Mouse (Mus musculus) embryonic facial prominence, embryonic 13.5 days (tissue): Measurements from ENCODE around the gene Fcmr. TPM values are rescaled to one million over a fixed set of nuclear protein-coding genes. Genes with fewer than 3 reads are reported as not detected.

Source experiments
- ATAC-seq: fragments of 200-750 bp; cut with Nextera tagmentation; 2 replicates; pipeline ENCODE4 v1.8.0; 2017; ENCODE audit warnings: low read depth; ENCODE audit not compliant: insufficient number of reproducible peaks, insufficient read depth, low FRiP score, low TSS enrichment
- H3K27ac ChIP-seq: fragments of 300-500 bp; sonication (generic); 2 replicates; pipeline ENCODE4 v1.5.1; 2015; ENCODE audit warnings: moderate library complexity, mild to moderate bottlenecking, inconsistent platforms
- H3K27me3 ChIP-seq: fragments of 300-500 bp; sonication (generic); 2 replicates; pipeline ENCODE4 v1.6.1; 2015; ENCODE audit warnings: mild to moderate bottlenecking, inconsistent platforms
- H3K36me3 ChIP-seq: fragments of 300-500 bp; sonication (generic); 2 replicates; pipeline ENCODE4 v1.6.1; 2015; ENCODE audit warnings: mild to moderate bottlenecking, inconsistent platforms
- H3K4me1 ChIP-seq: fragments of 300-500 bp; sonication (generic); 2 replicates; pipeline ENCODE4 v1.6.1; 2015; ENCODE audit warnings: inconsistent platforms
- H3K4me2 ChIP-seq: fragments of 300-500 bp; sonication (generic); 2 replicates; pipeline ENCODE4 v1.6.1; 2015; ENCODE audit warnings: moderate library complexity, mild to moderate bottlenecking, inconsistent platforms
- H3K4me3 ChIP-seq: fragments of 300-500 bp; sonication (generic); 2 replicates; pipeline ENCODE4 v1.5.1; 2015; ENCODE audit warnings: mild to moderate bottlenecking, inconsistent platforms
- H3K9ac ChIP-seq: fragments of 300-500 bp; sonication (generic); 2 replicates; pipeline ENCODE4 v1.6.1; 2015; ENCODE audit warnings: mild to moderate bottlenecking, inconsistent platforms
- H3K9me3 ChIP-seq: fragments of 300-500 bp; sonication (generic); 2 replicates; pipeline ENCODE4 v1.6.1; 2016; ENCODE audit warnings: inconsistent platforms
- WGBS: fragments of 180-500 bp; shearing (Covaris S2); methylation state at CpG from one replicate; pipeline ENCODE4 v1.1.7; 2015; ENCODE audit warnings: mixed read lengths; 5-methylcytosine and 5-hydroxymethylcytosine counted together
- polyA plus RNA-seq: library from polyadenylated mRNA; unstranded; fragments of >200 nt; fragmentation: Nextera tagmentation; extraction: Ambion mirVana; gene quantifications from 2 replicates; pipeline ENCODE4 v1.2.1, GENCODE M21; 2015

The Fcmr gene
- polyA plus RNA-seq, 1 experiment from 2014 or later: not detected

DNA sequence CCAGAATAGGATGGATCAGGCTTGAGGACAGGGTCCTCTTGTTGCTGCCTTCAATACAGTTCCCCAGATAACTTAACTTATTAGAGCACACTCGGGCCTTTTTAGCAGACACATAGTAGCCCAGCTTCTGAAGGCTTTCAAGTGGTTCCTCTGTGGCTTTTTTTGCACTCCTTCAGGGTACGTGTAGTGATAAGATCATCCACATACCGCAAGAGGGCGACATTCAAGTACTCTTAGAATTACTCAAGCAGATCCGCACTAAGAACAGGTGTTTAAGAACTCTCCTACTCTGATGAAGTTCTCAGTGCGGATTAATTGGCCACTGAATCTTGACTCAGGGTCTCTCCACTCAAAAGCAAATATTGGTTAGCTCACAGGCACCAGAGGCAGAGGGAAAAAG, 27.2 kb upstream of the Fcmr start:
- no peaks in the 10 kb centered on the region for H3K27me3 ChIP-seq
- H3K27ac ChIP-seq: no peak overlapping the region
- no peaks in the 10 kb centered on the region for H3K9me3 ChIP-seq
- H3K4me1 ChIP-seq: no peaks in the 10 kb centered on the region
- H3K4me3 ChIP-seq: no peak overlapping the region
- H3K4me2 ChIP-seq: no peak overlapping the region
- ATAC-seq: no peak
- WGBS: 45% methylated on average over 6 of the region's 6 CpGs
- H3K9ac ChIP-seq: no peak overlapping the region
- H3K36me3 ChIP-seq: no peaks in the 10 kb centered on the region

DNA sequence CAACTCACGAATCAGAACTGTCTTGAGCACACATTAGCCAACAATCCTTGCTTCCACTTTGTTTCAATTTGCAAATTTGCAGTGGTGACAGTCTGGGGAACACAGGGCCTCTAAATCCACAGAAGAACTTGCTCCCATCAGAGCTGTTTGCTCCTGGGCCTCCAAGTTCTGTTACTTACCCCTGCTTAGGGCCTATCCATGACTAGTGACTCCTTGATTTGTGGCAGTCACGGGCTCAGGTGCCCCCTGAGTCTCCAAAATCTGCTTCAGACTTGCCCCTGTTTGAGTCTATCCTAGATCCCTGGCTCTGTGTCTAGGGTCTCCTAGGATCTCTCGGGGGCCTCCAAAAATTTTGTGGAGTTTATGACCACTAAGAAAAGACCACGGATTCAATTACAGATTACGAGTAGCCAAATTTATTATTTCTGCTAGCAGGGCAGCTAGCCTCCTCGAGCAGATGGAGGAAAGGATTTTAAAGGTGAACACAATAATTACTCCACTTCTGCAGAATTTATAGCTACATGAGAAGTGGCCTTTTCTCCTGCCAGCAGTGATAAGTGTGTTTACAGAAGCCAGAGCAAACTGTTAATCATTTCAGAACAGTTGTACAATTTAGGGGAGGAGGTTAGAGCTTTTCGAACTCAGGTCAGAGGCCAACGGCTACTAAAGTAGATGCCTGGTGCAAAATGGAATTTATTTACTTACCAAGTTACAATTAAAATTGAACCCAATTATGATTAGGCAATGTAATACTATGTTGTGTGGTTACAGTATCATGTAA, 24.7 kb upstream of the Fcmr start:
- no peaks in the 10 kb centered on the region for H3K27me3 ChIP-seq
- WGBS: 78% methylated on average over 8 of the region's 8 CpGs
- no peaks in the 10 kb centered on the region for H3K9me3 ChIP-seq
- H3K36me3 ChIP-seq: no peaks in the 10 kb centered on the region
- H3K4me3 ChIP-seq: no peak overlapping the region
- H3K4me2 ChIP-seq: no peak overlapping the region
- no peaks in the 10 kb centered on the region for H3K4me1 ChIP-seq
- H3K27ac ChIP-seq: no peak overlapping the region
- no peak for ATAC-seq
- no peak overlapping the region for H3K9ac ChIP-seq

DNA sequence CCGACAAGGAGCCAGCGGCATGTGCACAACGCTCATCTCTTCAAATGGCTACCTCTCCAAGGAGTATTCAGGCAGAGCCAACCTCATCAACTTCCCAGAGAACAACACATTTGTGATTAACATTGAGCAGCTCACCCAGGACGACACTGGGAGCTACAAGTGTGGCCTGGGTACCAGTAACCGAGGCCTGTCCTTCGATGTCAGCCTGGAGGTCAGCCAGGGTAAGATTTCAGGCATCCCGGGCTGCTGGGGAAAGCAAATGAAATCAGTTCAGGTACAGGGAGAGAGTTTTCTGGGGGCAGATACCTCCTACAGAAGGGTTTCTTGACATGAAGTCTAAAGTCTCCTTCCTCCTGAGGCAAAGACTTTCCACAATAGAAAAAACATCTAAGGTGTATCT, 23.8 kb upstream of the Fcmr start:
- 87% methylated on average over 7 of the region's 7 CpGs for WGBS

DNA sequence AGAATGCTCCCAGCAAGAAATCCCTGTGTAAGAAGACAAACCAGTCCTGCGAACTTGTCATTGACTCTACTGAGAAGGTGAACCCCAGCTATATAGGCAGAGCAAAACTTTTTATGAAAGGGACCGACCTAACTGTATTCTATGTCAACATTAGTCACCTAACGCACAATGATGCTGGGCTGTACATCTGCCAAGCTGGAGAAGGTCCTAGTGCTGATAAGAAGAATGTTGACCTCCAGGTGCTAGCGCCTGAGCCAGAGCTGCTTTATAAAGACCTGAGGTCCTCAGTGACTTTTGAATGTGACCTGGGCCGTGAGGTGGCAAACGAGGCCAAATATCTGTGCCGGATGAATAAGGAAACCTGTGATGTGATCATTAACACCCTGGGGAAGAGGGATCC, 21.0 kb upstream of the Fcmr start:
- Histone ChIP-seq H3K27ac (no peak overlapping the region), H3K4me1 (no peaks in the 10 kb centered on the region), H3K9me3 (no peaks in the 10 kb centered on the region), H3K9ac (no peak overlapping the region), H3K27me3 (no peaks in the 10 kb centered on the region), H3K4me3 (no peak overlapping the region), H3K36me3 (no peaks in the 10 kb centered on the region), H3K4me2 (no peak overlapping the region)
- no peak for ATAC-seq
- WGBS: 91% methylated on average over 7 of the region's 7 CpGs

More for the DNA sequence above, 23.8 kb upstream of the Fcmr start:
- Histone ChIP-seq H3K4me3 (no peak overlapping the region), H3K4me1 (no peaks in the 10 kb centered on the region), H3K36me3 (no peaks in the 10 kb centered on the region), H3K9ac (no peak overlapping the region), H3K27me3 (no peaks in the 10 kb centered on the region), H3K27ac (no peak overlapping the region), H3K4me2 (no peak overlapping the region), H3K9me3 (no peaks in the 10 kb centered on the region)
- no peak for ATAC-seq

DNA sequence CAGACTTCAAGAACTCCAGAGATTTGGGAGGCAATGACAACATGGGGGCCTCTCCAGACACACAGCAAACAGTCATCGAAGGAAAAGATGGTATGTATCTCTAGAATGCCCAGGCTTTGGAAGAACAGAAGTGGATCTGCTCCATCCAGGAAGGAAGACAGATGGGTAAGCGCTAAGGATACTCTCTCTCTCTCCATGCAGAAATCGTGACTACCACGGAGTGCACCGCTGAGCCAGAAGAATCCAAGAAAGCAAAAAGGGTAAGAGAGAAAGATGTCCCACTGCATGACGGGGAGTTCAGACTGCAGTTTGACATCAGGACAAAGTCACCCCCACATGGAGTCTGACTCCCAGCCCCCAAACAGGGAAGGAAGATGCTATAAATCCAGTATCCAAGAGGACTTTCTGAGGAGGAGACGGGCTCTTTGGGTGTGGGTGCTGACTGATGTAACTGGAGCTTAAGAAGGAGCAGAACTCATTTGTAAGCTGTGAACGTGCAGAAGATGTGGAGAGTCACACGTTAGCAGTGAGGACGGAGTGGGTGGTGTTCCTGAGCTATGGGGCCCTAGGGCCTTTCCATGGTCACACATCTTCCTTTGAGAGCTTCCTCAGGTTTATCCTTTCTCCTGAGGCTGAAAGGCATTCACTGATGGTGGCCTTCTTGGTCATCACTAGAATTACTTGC, 15.8 kb upstream of the Fcmr start:
- ATAC-seq: no peak
- H3K27me3 ChIP-seq: no peaks in the 10 kb centered on the region
- WGBS: 89% methylated on average over 10 of the region's 10 CpGs
- no peak overlapping the region for H3K4me3 ChIP-seq
- no peaks in the 10 kb centered on the region for H3K36me3 ChIP-seq
- H3K27ac ChIP-seq: no peak overlapping the region
- no peaks in the 10 kb centered on the region for H3K4me1 ChIP-seq
- H3K9me3 ChIP-seq: no peaks in the 10 kb centered on the region
- H3K9ac ChIP-seq: no peak overlapping the region
- no peak overlapping the region for H3K4me2 ChIP-seq

DNA sequence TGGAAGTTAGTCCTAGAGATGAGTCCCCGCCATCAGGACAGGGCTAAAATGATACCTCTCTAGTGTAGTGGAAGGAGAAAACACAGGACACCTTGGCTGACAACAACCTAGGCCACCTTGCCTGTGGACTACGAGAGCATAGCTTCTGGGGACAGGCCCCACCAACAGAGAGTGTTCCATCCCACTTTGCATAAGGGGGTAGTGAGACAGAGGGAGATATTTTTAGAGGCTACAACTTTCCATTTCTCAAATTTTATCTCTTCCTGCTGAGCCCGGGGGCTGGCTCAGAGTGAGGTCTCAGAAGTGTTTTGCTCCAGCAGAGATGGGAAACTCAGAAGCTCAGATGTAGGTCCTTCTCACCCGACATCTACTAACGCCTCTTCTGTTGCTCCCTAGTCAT, 15.1 kb upstream of the Fcmr start:
- Histone ChIP-seq H3K9me3 (no peaks in the 10 kb centered on the region), H3K27me3 (no peaks in the 10 kb centered on the region), H3K36me3 (no peaks in the 10 kb centered on the region), H3K4me3 (no peak overlapping the region), H3K4me1 (no peaks in the 10 kb centered on the region), H3K9ac (no peak overlapping the region), H3K27ac (no peak overlapping the region), H3K4me2 (no peak overlapping the region)
- WGBS: 85% methylated on average over 5 of the region's 5 CpGs
- ATAC-seq: no peak

DNA sequence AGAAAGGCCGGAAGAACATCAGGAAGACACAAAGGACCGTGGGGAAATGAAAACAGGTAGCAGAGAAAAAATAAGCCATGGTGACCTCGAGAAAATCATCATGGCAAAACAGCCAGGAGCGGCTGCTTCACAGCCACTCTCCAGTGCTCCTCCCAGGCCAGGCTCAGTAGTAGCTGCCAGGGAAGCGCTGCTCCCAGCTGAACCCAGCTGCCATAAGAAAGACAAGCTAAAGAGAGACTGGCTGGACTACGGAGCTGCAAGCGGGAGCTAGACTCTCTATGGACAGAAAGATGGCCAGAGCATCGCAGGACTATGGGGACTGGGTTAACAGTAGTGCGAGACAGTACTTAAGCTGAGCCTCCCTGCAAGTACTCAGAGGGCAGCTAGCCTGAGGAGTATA, 10.7 kb upstream of the Fcmr start:
- ATAC-seq: no peak
- WGBS: 82% methylated on average over 9 of the region's 9 CpGs
- Histone ChIP-seq H3K4me3 (no peak overlapping the region), H3K4me1 (no peaks in the 10 kb centered on the region), H3K36me3 (no peaks in the 10 kb centered on the region), H3K9me3 (no peaks in the 10 kb centered on the region), H3K4me2 (no peak overlapping the region), H3K27me3 (no peaks in the 10 kb centered on the region), H3K9ac (no peak overlapping the region), H3K27ac (no peak overlapping the region)

DNA sequence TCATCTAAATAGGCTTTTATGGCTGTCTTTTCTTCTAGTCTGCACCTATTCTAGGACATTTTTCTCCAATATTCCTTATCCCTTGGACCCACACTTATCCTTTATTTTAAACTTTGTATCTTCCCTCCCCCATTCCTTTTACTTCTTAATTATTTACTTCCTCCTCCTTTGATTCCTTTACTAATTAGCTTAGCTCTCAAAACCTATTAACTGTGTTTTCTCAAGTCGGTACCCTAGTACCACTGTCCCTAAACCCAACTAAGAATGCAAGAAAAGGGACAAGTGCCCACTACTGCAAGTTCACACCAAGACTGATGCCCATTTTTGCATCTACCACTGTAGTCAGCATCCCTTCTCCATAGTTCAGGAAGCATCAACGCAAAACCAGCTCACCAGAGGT, 9.7 kb upstream of the Fcmr start:
- Histone ChIP-seq H3K4me2 (no peak overlapping the region), H3K36me3 (no peaks in the 10 kb centered on the region), H3K27me3 (no peaks in the 10 kb centered on the region), H3K4me3 (no peak overlapping the region), H3K9ac (no peak overlapping the region), H3K4me1 (no peaks in the 10 kb centered on the region), H3K27ac (no peak overlapping the region), H3K9me3 (no peaks in the 10 kb centered on the region)
- ATAC-seq: no peak
- WGBS: 77% methylated on average over 2 of the region's 2 CpGs

DNA sequence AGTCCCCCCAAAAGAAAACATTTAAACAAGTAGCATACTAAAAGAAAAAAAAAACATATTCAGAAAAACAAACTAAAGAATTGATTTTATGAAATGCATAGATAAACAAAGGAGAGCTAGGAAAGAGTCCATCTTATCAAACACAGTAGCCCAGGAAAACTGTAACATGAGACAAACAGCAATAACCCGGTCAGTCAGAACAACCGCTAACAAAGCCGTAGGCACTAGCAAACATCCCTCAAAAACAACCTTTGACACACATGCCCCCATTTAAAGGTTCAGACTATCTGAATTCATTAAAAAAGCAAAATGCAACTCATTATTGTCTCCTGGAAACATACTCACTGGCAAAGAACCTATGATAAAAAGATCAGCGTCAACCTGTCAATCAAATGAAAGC, 8.0 kb upstream of the Fcmr start:
- no peaks in the 10 kb centered on the region for H3K27me3 ChIP-seq
- no peak overlapping the region for H3K4me2 ChIP-seq
- H3K27ac ChIP-seq: no peak overlapping the region
- no peaks in the 10 kb centered on the region for H3K4me1 ChIP-seq
- WGBS: 69% methylated on average over 4 of the region's 4 CpGs
- no peak for ATAC-seq
- no peak overlapping the region for H3K4me3 ChIP-seq
- no peaks in the 10 kb centered on the region for H3K9me3 ChIP-seq
- no peaks in the 10 kb centered on the region for H3K36me3 ChIP-seq
- H3K9ac ChIP-seq: no peak overlapping the region

DNA sequence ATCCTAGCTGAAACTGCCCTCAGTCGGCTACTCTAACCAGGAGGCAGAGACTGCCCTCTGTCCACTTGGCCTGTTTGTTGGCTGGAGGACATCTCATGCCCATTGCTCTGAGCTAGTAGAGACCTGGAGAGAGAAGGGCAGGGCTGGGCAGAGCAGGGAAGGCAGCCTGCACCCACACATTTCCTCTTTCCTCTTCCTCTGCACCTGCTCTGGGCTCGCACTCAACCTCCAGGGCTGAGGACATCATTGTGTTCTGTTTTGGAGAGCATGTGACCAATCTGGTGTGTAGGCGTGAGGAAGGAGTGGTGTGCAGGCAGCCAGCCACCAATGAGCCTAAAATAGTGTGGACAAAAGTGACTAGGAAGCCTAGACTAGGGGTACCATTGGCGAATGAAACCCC, 1.2 kb upstream of the Fcmr start:
- no peak overlapping the region for H3K4me3 ChIP-seq
- H3K9ac ChIP-seq: no peak overlapping the region
- no peak for ATAC-seq
- H3K27me3 ChIP-seq: no peaks in the 10 kb centered on the region
- H3K36me3 ChIP-seq: no peaks in the 10 kb centered on the region
- no peaks in the 10 kb centered on the region for H3K9me3 ChIP-seq
- H3K27ac ChIP-seq: no peak overlapping the region
- H3K4me2 ChIP-seq: no peak overlapping the region
- 79% methylated on average over 4 of the region's 4 CpGs for WGBS
- H3K4me1 ChIP-seq: no peaks in the 10 kb centered on the region

DNA sequence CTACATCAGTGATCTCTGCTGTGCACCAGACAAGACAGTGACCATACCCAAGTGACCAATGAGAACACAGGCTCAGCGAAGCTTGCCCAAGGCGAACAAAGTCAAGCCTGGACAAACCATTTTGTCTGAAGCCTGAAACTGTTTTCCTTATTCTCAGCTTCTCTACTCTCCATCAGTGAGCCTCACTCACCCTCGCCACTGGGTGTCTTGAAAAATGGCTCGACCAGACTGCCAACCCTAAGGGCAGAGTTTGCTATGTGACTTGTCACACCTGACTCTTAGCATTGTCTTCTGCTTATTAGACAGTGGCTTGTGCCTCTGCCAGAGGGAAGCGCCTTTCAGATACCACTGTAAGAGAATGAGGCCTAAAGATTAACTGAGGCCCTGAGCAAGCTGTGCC, 728 bp upstream of the Fcmr start:
- Histone ChIP-seq H3K27ac (no peak overlapping the region), H3K27me3 (no peaks in the 10 kb centered on the region), H3K4me2 (no peak overlapping the region), H3K9ac (no peak overlapping the region), H3K36me3 (no peaks in the 10 kb centered on the region), H3K9me3 (no peaks in the 10 kb centered on the region), H3K4me1 (no peaks in the 10 kb centered on the region), H3K4me3 (no peak overlapping the region)
- WGBS: 85% methylated on average over 5 of the region's 5 CpGs
- ATAC-seq: no peak

DNA sequence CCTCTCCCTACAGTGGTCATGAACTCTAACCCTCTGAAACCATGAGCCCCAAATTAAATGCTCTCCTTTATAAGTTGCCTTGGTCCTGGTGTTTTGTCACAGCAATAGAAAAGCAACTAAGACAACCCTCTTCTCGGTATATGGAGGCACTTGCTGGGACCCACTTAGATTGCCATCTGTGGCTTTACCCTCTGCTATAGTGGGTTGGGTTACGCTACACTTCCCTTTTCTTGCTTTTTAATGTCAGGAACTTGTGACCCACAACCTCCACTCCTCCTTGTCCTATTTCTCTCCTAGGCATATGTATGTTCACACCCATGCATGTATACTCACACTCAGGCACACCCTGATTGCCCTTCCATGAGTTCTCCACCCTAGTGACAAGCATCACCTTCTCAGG, 7.4 kb downstream of the Fcmr start:
- 87% methylated on average over 2 of the region's 2 CpGs for WGBS
- H3K27ac ChIP-seq: no peak overlapping the region
- no peaks in the 10 kb centered on the region for H3K36me3 ChIP-seq
- no peak overlapping the region for H3K4me2 ChIP-seq
- peaks cover 9% of the 10 kb centered on the region for H3K27me3 ChIP-seq
- H3K9me3 ChIP-seq: no peaks in the 10 kb centered on the region
- no peak for ATAC-seq
- no peak overlapping the region for H3K4me3 ChIP-seq
- no peak overlapping the region for H3K9ac ChIP-seq
- peaks cover 2% of the 10 kb centered on the region; the same call in 1 of the 2 replicates for H3K4me1 ChIP-seq
